Mouse (Mus musculus): ENCODE data around the gene Gm3233.
"Not testable (repeated sequence)": the region's sequence is repeated elsewhere in the genome, so short reads cannot be mapped to it uniquely, and the experiment has no call there.

The Gm3233 gene

GRCm38 (mm10) chr10:77726186-77726585 lies 33.3 kb downstream of the Gm3233 start, which contains the start of gene Gm10100:
Gene Gm10100 (plus strand): TSS chr10:77726486.
- DNase-seq, result no peak

DNA sequence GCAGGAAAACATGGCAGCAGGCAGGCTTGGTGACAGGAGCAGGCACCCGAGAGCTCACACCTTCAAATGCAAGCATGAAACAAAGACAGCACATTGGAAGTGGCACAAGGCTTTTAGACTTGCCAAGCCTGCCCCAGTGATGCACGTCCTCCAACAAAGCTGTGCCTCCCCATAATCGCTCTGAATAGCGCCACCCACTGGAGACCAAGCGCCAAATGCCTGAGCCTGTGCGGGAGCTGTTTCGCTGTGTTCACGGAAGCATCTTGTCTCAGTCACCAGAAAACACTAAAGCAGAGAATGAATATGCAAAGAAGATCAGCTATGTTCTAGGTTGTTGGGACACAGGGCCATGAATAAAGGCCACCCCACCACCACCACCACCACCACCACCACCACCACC lies 34.6 kb downstream of the Gm3233 start:
- DNase-seq, result no peak

DNA sequence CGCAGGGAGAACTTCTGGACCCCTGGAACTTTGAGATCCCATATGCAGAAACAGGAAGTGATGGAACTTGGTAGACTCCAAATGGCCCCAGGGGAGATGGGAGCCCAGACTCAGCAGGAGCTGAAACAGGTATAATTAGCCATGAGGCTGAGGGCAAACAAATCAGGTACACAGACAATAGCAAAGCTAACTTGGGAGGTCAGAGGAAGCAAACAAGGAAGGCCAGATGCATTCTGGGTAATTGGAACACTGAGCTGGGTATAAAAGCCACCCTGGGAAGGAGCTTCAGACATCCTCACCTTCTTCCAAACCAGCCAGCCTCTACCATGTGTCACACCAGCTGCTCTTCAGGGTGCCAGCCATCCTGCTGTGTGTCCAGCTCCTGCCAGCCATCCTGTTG lies 39.2 kb downstream of the Gm3233 start, which contains the start of gene Krtap12-1:
Krtap12-1 (plus strand) TSS at position 301 of the 400 bp plus-strand sequence.
- not testable (repeated sequence) for DNase-seq

- DNase-seq, result no peak
Observed at GRCm38 (mm10) chr10:77715507-77715906, 44.0 kb downstream of the Gm3233 start, which contains the start of gene Gm10142. Gene Gm10142 (plus strand): TSS chr10:77715807.

DNA sequence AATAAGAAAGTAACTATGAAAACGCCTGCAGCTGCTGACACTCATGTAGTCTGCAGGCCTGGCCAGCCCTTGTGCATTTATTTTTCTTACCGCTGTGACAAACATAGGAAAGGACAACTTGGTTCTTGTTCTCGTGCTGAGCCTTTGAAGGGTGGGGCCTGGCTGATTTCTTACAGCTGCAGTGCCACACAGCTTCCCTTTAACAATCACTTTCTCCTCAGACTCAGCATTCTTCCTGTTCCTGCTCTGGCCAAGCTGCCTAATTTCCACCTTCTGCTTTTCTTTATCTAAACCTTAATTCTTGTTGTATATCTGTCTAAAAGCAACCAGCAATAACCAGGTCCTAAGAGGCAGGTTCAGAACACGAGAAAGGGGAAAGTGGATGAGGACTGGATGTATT lies 45.7 kb downstream of the Gm3233 start:
- no peak for DNase-seq

DNA sequence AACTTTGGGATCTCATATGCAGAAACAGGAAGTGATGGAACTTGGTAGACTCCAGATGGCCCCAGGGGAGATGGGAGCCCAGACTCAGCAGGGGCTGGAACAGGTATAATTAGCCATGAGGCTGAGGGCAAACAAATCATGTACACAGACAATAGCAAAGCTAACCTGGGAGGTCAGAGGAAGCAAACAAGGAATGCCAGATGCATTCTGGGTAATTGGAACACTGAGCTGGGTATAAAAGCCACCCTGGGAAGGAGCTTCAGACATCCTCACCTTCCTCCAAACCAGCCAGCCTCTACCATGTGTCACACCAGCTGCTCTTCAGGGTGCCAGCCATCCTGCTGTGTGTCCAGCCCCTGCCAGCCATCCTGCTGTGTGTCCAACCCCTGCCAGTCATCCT lies 48.3 kb downstream of the Gm3233 start, which contains the start of gene Gm10024:
Gm10024 (plus strand) TSS at position 301 of the 400 bp plus-strand sequence.
- peak; percentile 83 for DNase-seq

DNA sequence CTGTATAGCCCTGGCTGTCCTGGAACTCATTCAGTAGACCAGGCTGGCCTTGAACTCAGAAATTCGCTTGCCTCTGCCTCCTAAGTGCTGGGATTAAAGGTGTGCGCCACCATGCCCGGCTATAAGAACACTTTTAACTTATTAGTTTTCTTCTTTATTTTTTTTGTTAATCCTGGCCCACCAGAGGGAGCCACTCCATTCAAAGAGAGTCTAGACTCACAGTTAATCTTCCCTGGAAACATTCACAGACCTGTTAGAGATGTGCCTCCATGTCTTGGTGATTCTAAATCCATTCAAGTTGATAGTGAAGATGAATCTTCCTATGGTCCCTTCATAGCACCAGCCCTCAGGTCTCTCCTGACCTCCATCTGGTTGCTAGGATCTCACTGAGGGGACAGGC lies 49.7 kb downstream of the Gm3233 start:
- no peak for DNase-seq
